Mouse (Mus musculus) gastrocnemius, adult 18-20 months (tissue): ENCODE results near the gene Dclre1b. TPM values are rescaled to one million over a fixed set of nuclear protein-coding genes. Genes with fewer than 3 reads are reported as not detected.

Source experiments
- DNase-seq: peaks from one replicate; pipeline ENCODE4 v3.0.0; 2021; ENCODE audit warnings: low spot score
- total RNA-seq, 2 experiments: library from RNA; stranded (reverse); gene quantifications; 2 replicates each; pipeline ENCODE4 v1.2.3; 2021

Dclre1b gene
- total RNA-seq, 2 experiments from 2014 or later = 4.3 to 5.5 TPM

DNA sequence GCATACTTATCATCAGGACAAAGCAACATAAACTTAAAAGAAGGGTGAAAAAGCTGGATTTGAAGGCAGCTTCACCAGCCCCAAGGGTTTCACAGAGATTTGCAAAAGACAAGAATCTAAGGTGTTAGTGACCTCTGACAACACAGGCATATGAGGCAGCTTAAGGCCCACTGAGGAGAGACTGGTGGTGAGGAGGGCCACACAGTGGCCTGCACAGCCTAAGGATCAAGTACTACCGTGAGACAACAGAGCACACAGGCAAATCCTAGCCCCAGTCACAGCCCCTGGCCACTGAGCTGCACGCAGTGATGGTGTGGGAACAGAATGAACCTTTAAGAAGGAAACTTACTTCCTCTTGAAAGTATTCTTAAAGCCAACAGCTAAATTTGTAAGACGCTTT is 35.7 kb downstream of the Dclre1b start:
- no peak for DNase-seq

DNA sequence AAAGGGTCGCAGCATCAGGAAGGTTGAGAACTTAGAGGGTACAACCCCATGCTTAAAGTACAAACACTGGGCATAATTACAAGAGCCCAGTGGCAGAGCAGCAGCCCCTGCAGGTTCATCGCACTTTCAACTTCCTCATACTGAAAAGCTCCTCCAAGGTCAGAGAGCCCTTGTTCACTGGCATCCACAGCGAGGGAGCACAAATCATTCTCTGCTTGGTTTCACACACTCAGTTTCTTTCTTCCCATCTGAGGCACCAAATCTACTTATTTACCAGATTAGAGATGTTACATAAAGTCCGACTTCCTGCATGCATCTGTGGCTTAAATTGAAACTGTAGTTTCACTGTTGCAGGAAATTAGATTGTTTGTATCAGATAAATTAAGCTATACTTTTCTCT is 36.4 kb downstream of the Dclre1b start:
- no peak for DNase-seq

GRCm38 (mm10) chr3:103771531-103772130 is 37.6 kb downstream of the Dclre1b start:
- DNase-seq = peak; percentile 89

DNA sequence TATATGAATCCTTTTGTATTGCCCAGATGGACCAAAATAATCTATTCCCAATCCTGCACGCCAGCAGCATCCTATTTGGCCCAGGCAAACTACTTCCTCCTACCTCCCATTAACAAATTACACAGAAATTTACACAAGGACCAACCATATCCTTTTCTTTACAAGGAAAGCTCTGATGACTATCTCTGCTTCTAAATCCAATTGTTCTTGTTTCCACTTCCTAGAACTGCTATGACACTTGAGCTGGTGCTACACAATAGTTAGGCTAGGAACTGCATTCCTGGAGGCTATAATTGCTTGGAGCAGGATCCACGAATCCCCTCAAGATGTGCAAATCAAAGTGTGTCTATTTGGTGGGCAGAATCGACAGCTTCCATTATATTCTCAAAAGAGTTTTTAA is 42.5 kb downstream of the Dclre1b start:
- no peak for DNase-seq

DNA sequence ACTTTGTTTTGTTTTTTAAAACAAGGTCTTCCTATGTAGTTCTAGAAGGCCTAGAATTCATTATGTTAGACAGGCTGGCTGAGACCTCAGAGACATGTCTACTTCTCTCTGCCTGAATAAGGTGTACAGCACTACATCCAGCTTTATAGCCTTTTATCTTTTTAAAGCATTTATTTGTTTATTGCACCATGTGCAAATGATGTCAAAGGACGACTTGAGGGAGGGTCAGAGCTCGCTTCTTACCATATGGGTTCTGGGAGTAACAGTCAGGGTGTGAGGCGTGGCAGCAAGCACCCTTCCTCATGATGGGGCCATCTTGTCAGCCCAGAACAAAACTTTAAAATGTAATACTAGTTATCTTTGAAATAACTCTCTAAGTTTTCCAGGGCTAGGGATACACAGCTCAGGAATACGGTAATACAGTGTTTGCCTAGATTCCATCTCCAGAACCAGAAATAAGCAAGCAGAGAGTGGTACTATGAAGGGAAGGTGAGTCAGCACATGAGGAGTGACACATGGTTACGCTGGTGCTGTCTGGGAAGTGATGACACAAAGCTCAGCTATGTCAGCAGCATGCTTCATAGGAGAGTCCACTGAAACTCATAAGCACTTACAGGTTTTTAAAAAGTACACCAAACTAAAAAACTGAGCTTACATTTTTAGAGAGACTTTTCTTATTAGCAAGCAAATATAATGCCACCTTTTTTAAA is 49.8 kb downstream of the Dclre1b start:
- no peak for DNase-seq

DNA sequence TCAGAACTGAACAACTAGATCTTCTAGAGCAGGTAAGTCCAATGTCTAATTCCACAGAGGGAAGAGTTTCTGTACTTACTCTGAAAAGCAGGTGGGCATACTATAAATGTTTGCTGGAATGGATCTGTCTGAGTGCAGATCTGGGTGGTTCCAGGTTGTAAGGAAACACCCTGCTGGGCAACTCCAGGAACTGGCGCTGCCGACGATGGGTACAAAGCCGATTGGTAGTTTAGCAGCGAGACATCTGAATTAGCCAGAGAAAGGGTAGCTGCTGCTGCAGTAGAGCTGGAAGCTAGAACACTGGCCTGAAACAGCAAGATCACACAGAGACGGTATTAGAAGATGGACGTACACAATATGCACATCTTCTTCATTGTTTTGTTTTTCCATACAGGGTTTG is 50.8 kb downstream of the Dclre1b start:
- DNase-seq = no peak

DNA sequence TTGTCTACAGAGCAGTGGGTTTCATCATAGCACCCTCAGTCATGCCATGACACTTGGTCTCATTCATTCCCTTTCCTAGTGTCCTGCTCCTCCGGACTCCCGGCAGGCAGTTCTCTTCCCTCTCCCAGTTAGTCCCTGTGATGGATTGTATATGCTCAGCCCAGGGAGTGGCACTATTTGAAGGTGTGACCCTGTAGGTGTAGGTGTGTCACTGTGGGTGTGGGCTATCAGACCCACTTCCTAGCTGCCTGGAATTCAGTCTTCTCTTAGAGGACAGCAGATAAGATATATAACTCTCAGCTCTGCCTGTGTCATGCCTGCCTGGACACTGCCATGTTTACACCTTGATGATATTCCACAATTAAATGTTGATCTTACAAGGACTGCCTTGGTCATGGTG is 52.3 kb downstream of the Dclre1b start:
- DNase-seq = no peak

DNA sequence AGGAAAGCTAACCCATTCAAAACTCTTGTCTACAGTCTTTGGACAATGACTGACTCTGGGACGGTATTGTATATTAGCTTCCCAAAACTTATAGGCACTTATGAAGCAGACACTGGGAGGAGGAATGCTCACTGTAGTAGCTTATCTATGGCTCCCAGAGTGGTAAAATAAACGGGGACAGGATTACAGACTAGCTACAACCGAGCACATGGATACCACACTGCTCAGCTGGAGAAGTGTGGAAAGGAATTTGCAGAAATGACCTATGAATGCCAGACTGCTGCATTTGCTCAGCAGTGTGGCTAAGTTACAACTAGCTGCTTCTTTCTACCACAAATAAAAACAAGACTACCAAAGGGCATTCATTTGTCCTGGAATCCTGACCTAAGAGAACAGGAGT is 53.9 kb downstream of the Dclre1b start:
- no peak for DNase-seq

GRCm38 (mm10) chr3:103751558-103751957 is 57.7 kb downstream of the Dclre1b start:
- DNase-seq = no peak

Other genes with a start within 250 kb of the Dclre1b start
- gene Syt6, start 234.2 kb downstream of the Dclre1b start, total RNA-seq = not detected
- 1 to 10 TPM in 1 of 2 experiments, under 1 TPM in 1; 0.26 to 4.5 TPM for gene Atg4a-ps, start 163.4 kb downstream of the Dclre1b start, total RNA-seq
- 1 to 10 TPM; 3.2 to 3.7 TPM for gene Olfml3, start 71.4 kb downstream of the Dclre1b start, total RNA-seq
- not detected for gene Gm10964, start 70.1 kb downstream of the Dclre1b start, total RNA-seq
- gene Hipk1, start 17.9 kb downstream of the Dclre1b start, total RNA-seq = 10 to 100 TPM; 63.0 to 64.5 TPM
- 1 to 10 TPM; 9.1 to 9.7 TPM for gene Ap4b1, start 76 bp upstream of the Dclre1b start, total RNA-seq
- gene Gm43064, start 129 bp upstream of the Dclre1b start, total RNA-seq = under 1 TPM in 1 of 2 experiments, not detected in 1; 0.14 TPM
- gene Bcl2l15, start 23.2 kb upstream of the Dclre1b start, total RNA-seq = under 1 TPM in 1 of 2 experiments, not detected in 1; 0.55 TPM
- gene Ptpn22, start 50.4 kb upstream of the Dclre1b start, total RNA-seq = under 1 TPM; 0.17 to 0.25 TPM
- 1 to 10 TPM; 6.9 to 7.9 TPM for gene Rsbn1, start 104.7 kb upstream of the Dclre1b start, total RNA-seq
- gene Phtf1, start 158.7 kb upstream of the Dclre1b start, total RNA-seq = 1 to 10 TPM; 3.8 to 4.1 TPM